11 mouse cellular contexts compared by ENCODE assay signal in the genomic region with DNA sequence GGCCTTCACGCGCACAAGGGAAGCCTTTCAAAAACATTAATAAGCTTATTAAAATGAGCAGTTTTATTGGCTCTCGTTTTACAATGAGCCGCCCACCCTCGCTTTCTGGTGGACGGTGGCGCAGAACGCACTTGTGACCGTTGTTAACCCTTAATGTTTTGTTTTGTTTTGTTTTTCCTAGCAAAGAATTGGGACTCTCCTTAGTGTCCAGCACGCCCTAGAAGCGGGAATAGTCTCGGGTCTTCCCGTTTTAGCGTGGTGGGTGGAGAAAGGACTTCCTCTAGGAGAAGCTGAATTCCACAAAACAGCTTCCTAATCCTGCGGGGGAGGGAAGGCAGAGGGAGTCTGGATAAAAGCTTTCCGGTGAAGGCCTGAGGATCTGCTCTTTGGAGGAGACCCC. TPM values are rescaled to one million over a fixed set of nuclear protein-coding genes. Genes with fewer than 3 reads are reported as not detected.
DNase-seq lines count a peak whose midpoint lies in the region; ATAC-seq and TF ChIP-seq lines count a peak whose summit lies in the region.
"Had no signal": no experiment of that assay in that cellular context is flagged by ENCODE, and none has a peak within 500 bp of the region (broad histone marks: within the 10 kb centered on the region; RNA-seq: fewer than 3 reads in every experiment).

No protein-coding gene starts in this region.

- DNase-seq in heart, adult 18-20 months: no peak
- no peak for DNase-seq in lung, postnatal 0 days (ENCODE audit: low spot score)
- DNase-seq in lung, postnatal 14 days: no peak
- DNase-seq in cerebellum, postnatal 4 days (ENCODE audit: low spot score in 2 of 2): no peak
- no peak for DNase-seq in right cerebral cortex, adult 2 months (ENCODE audit: low spot score in 2 of 2)
- DNase-seq: right cerebral cortex, postnatal 14 days; thymus, postnatal 14 days had no signal

- no peaks in the 10 kb centered on the region for H3K36me3 ChIP-seq in heart, embryonic 11.5 days (ENCODE audit: control insufficient read depth, insufficient read depth, low read length)
- H3K36me3 ChIP-seq in lung, postnatal 0 days (ENCODE audit: insufficient read depth, low read length): no peaks in the 10 kb centered on the region
- no peaks in the 10 kb centered on the region for H3K36me3 ChIP-seq in limb, embryonic 12.5 days
- no peaks in the 10 kb centered on the region for H3K36me3 ChIP-seq in stomach, embryonic 15.5 days

- H3K9me3 ChIP-seq in heart, embryonic 11.5 days (replicated peaks; ENCODE audit: control insufficient read depth, low read length): no peaks in the 10 kb centered on the region
- no peaks in the 10 kb centered on the region for H3K9me3 ChIP-seq in lung, postnatal 0 days (ENCODE audit: low read length)
- H3K9me3 ChIP-seq in limb, embryonic 12.5 days: no peaks in the 10 kb centered on the region
- H3K9me3 ChIP-seq in stomach, embryonic 15.5 days: no peaks in the 10 kb centered on the region

- no peak for TF ChIP-seq CTCF in lung, postnatal 0 days (IDR thresholded peaks at IDR 0.05)

- H3K4me2 ChIP-seq in heart, embryonic 11.5 days: peak overlapping the region; percentile 51
- H3K4me2 ChIP-seq in lung, postnatal 0 days (replicated peaks; ENCODE audit: low read depth, low read length): peak overlapping the region; percentile 25
- peak overlapping the region; percentile 26 for H3K4me2 ChIP-seq in limb, embryonic 12.5 days
- H3K4me2 ChIP-seq in stomach, embryonic 15.5 days: peak overlapping the region; percentile 41

- H3K4me1 ChIP-seq in heart, embryonic 11.5 days (ENCODE audit: control insufficient read depth, insufficient read depth, low read length): no peaks in the 10 kb centered on the region
- H3K4me1 ChIP-seq in lung, postnatal 0 days (ENCODE audit: insufficient read depth, low read depth, low read length): no peaks in the 10 kb centered on the region
- peaks cover 7% of the 10 kb centered on the region; the same call in 1 of the 2 replicates for H3K4me1 ChIP-seq in limb, embryonic 12.5 days (replicated peaks)
- no peaks in the 10 kb centered on the region; the same call in 1 of the 2 replicates for H3K4me1 ChIP-seq in stomach, embryonic 15.5 days

- ATAC-seq in heart, embryonic 11.5 days (replicated peaks; ENCODE audit: insufficient number of reproducible peaks, low FRiP score, low TSS enrichment): no peak
- ATAC-seq in lung, postnatal 0 days: no peak
- ATAC-seq in limb, embryonic 12.5 days (ENCODE audit: insufficient number of reproducible peaks, insufficient read depth, low FRiP score, low TSS enrichment, low read depth): no peak
- no peak for ATAC-seq in stomach, embryonic 15.5 days (ENCODE audit: insufficient read depth, low FRiP score, low read depth)

- peaks cover 93% of the 10 kb centered on the region for H3K27me3 ChIP-seq in heart, embryonic 11.5 days (ENCODE audit: control insufficient read depth, insufficient read depth, low read length)
- peaks cover 52% of the 10 kb centered on the region for H3K27me3 ChIP-seq in lung, postnatal 0 days (replicated peaks; ENCODE audit: insufficient read depth, low read length)
- peaks cover 98% of the 10 kb centered on the region for H3K27me3 ChIP-seq in limb, embryonic 12.5 days
- H3K27me3 ChIP-seq in stomach, embryonic 15.5 days (replicated peaks): peaks cover 79% of the 10 kb centered on the region

- H3K4me3 ChIP-seq in heart, embryonic 11.5 days (ENCODE audit: low read depth, low read length): 0 out of 2 replicates have a peak overlapping the region, but pooled peaks have one; percentile 6
- peak overlapping the region; percentile 21; the same call in 1 of the 2 replicates for H3K4me3 ChIP-seq in lung, postnatal 0 days (ENCODE audit: low read depth, low read length)
- H3K4me3 ChIP-seq in limb, embryonic 12.5 days (replicated peaks): peak overlapping the region; percentile 6; the same call in 1 of the 2 replicates
- peak overlapping the region; percentile 22; the same call in 1 of the 2 replicates for H3K4me3 ChIP-seq in stomach, embryonic 15.5 days (replicated peaks)

- under 1% methylated on average over 16 of the region's 16 CpGs for WGBS in heart, embryonic 11.5 days (ENCODE audit: insufficient replicate concordance)
- WGBS in lung, postnatal 0 days: 1% methylated on average over 16 of the region's 16 CpGs
- WGBS in limb, embryonic 12.5 days: under 1% methylated on average over 16 of the region's 16 CpGs
- WGBS in stomach, embryonic 15.5 days: under 1% methylated on average over 16 of the region's 16 CpGs

- TF ChIP-seq EP300 in lung, postnatal 0 days (IDR thresholded peaks at IDR 0.05): no peak

- H3K9ac ChIP-seq in heart, embryonic 11.5 days (ENCODE audit: low read depth, low read length): no peak overlapping the region
- no peak overlapping the region for H3K9ac ChIP-seq in lung, postnatal 0 days (replicated peaks; ENCODE audit: low read depth)
- no peak overlapping the region for H3K9ac ChIP-seq in limb, embryonic 12.5 days (replicated peaks)
- H3K9ac ChIP-seq in stomach, embryonic 15.5 days: no peak overlapping the region

- H3K27ac ChIP-seq in heart, embryonic 11.5 days (ENCODE audit: low read depth, low read length): no peak overlapping the region
- no peak overlapping the region for H3K27ac ChIP-seq in lung, postnatal 0 days (ENCODE audit: low read length)
- H3K27ac ChIP-seq in limb, embryonic 12.5 days: no peak overlapping the region
- H3K27ac ChIP-seq in stomach, embryonic 15.5 days: no peak overlapping the region

RNA-seq across cellular contexts. Expression of a gene that starts 9.5 kb away (rescaled TPM):
- 0.13 TPM in 1 of 2 replicates, not detected in the other for polyA plus RNA-seq in heart, embryonic 11.5 days (2014; fragmentation: Nextera tagmentation; extraction: Ambion mirVana)
- not detected for total RNA-seq in heart, adult 18-20 months (2021)
- not detected in 2 replicates for polyA plus RNA-seq in lung, postnatal 0 days (2015; fragmentation: Nextera tagmentation; extraction: Ambion mirVana)
- 3.9 and 8.7 TPM in 2 replicates for polyA plus RNA-seq in limb, embryonic 12.5 days (2016; fragmentation: Nextera tagmentation; extraction: Ambion mirVana)
- polyA plus RNA-seq in stomach, embryonic 15.5 days (2015; fragmentation: Nextera tagmentation; extraction: Ambion mirVana): 7.7 and 8.1 TPM in 2 replicates
- total RNA-seq: gastrocnemius, adult 18-20 months had no signal

RNA-seq across cellular contexts. Expression of a gene that starts 46.9 kb away (rescaled TPM):
- polyA plus RNA-seq in heart, embryonic 11.5 days (2014; fragmentation: Nextera tagmentation; extraction: Ambion mirVana): 38.7 and 43.2 TPM in 2 replicates
- 100 to 1,000 TPM in 1 of 2 experiments, 10 to 100 TPM in 1; 96.6 to 108 TPM for total RNA-seq in heart, adult 18-20 months (2021)
- 53.7 and 58.5 TPM in 2 replicates for polyA plus RNA-seq in lung, postnatal 0 days (2015; fragmentation: Nextera tagmentation; extraction: Ambion mirVana)
- 82.1 and 89.5 TPM in 2 replicates for polyA plus RNA-seq in limb, embryonic 12.5 days (2016; fragmentation: Nextera tagmentation; extraction: Ambion mirVana)
- polyA plus RNA-seq in stomach, embryonic 15.5 days (2015; fragmentation: Nextera tagmentation; extraction: Ambion mirVana): 72.8 and 76.5 TPM in 2 replicates
